Mouse (Mus musculus) thymus, postnatal 4 days (tissue): ENCODE measurements around the gene Mthfsd.

Source experiments
- DNase-seq: peaks from one replicate; pipeline ENCODE4 v3.0.0; 2021

Gene Mthfsd

GRCm38 (mm10) chr8:121120456-121121419, 12.5 kb upstream of the Mthfsd start:
- DNase-seq, result no peak

GRCm38 (mm10) chr8:121119635-121120455, 11.7 kb upstream of the Mthfsd start:
- no peak for DNase-seq

- DNase-seq, result no peak
These were observed 10.6 kb upstream of the Mthfsd start for GRCm38 (mm10) chr8:121118634-121119420.

GRCm38 (mm10) chr8:121117906-121118305, 9.7 kb upstream of the Mthfsd start:
- no peak for DNase-seq

GRCm38 (mm10) chr8:121117186-121117651, 9.0 kb upstream of the Mthfsd start:
- DNase-seq, result no peak

- peak; percentile 25 for DNase-seq
These were observed 8.5 kb upstream of the Mthfsd start for GRCm38 (mm10) chr8:121116591-121117185.

- DNase-seq, result peak; percentile 76
These were observed 7.8 kb upstream of the Mthfsd start, which contains the start of gene Foxc2 for GRCm38 (mm10) chr8:121115948-121116347. Foxc2 (plus strand) TSS chr8:121116171.

- DNase-seq, result no peak
These were observed 6.9 kb upstream of the Mthfsd start for GRCm38 (mm10) chr8:121115136-121115535.

GRCm38 (mm10) chr8:121113261-121113660, 5.1 kb upstream of the Mthfsd start:
- peak; percentile 96 for DNase-seq

- DNase-seq, result no peak
These were observed 3.1 kb upstream of the Mthfsd start for GRCm38 (mm10) chr8:121111145-121111907.

GRCm38 (mm10) chr8:121108657-121109056, 465 bp upstream of the Mthfsd start:
- no peak for DNase-seq

- peak; percentile 87 for DNase-seq
These were observed 4.0 kb downstream of the Mthfsd start for GRCm38 (mm10) chr8:121104049-121104818.

- DNase-seq, result no peak
These were observed 14.7 kb downstream of the Mthfsd start for GRCm38 (mm10) chr8:121093496-121093895.

- DNase-seq, result peak; percentile 94
These were observed 15.6 kb downstream of the Mthfsd start for GRCm38 (mm10) chr8:121092627-121093026.

- DNase-seq, result no peak
These were observed 16.1 kb downstream of the Mthfsd start for GRCm38 (mm10) chr8:121092141-121092540.

GRCm38 (mm10) chr8:121090716-121091115, 17.5 kb downstream of the Mthfsd start:
- DNase-seq, result no peak

GRCm38 (mm10) chr8:121089631-121090380, 18.4 kb downstream of the Mthfsd start:
- no peak for DNase-seq

GRCm38 (mm10) chr8:121088871-121089630, 19.1 kb downstream of the Mthfsd start:
- no peak for DNase-seq

GRCm38 (mm10) chr8:121088281-121088680, 19.9 kb downstream of the Mthfsd start:
- DNase-seq, result no peak
